Mouse (Mus musculus) lung, postnatal 0 days (tissue): Measurements from ENCODE around the gene Gm20547. TPM values are rescaled to one million over a fixed set of nuclear protein-coding genes. Genes with fewer than 3 reads are reported as not detected.

Experiments used
- ATAC-seq: fragments of 200-750 bp; cut with Nextera tagmentation; 2 replicates; pipeline ENCODE4 v1.8.0; 2017; ENCODE audit warnings: moderate library complexity
- DNase-seq: peaks from one replicate; pipeline ENCODE4 v3.0.0-alpha.2; 2016; ENCODE audit warnings: low spot score
- H3K27ac ChIP-seq: fragments of 300-500 bp; sonication (generic); 2 replicates; pipeline ENCODE4 v1.5.1; 2014; ENCODE audit warnings: antibody characterized with exemption, mild to moderate bottlenecking, low read length, mixed read lengths
- H3K27me3 ChIP-seq: fragments of 300-500 bp; sonication (generic); replicated peaks from 2 replicates; pipeline ENCODE4 v1.6.1; 2014; ENCODE audit warnings: low read length, mixed read lengths; ENCODE audit not compliant: insufficient read depth
- H3K36me3 ChIP-seq: fragments of 300-500 bp; sonication (generic); 2 replicates; pipeline ENCODE4 v1.6.1; 2014; ENCODE audit warnings: low read length, mixed read lengths; ENCODE audit not compliant: insufficient read depth
- H3K4me1 ChIP-seq: fragments of 300-500 bp; sonication (generic); 2 replicates; pipeline ENCODE4 v1.6.1; 2014; ENCODE audit warnings: antibody characterized with exemption, low read depth, low read length, mixed read lengths; ENCODE audit not compliant: insufficient read depth
- H3K4me2 ChIP-seq: fragments of 300-500 bp; sonication (generic); replicated peaks from 2 replicates; pipeline ENCODE4 v1.6.1; 2014; ENCODE audit warnings: low read depth, mild to moderate bottlenecking, low read length, moderate library complexity, mixed read lengths
- H3K4me3 ChIP-seq: fragments of 300-500 bp; sonication (generic); 2 replicates; pipeline ENCODE4 v1.5.1; 2014; ENCODE audit warnings: low read depth, low read length
- H3K9ac ChIP-seq: fragments of 300-500 bp; sonication (generic); replicated peaks from 2 replicates; pipeline ENCODE4 v1.6.1; 2014; ENCODE audit warnings: low read depth, mild to moderate bottlenecking
- H3K9me3 ChIP-seq: fragments of 300-500 bp; sonication (generic); 2 replicates; pipeline ENCODE4 v1.6.1; 2016; ENCODE audit warnings: low read length, mixed read lengths
- CTCF ChIP-seq: IDR thresholded peaks from 2 replicates; pipeline ENCODE4 v1.5.1; 2016; ENCODE audit warnings: antibody characterized with exemption, mild to moderate bottlenecking
- EP300 ChIP-seq: IDR thresholded peaks from 2 replicates; pipeline ENCODE4 v1.6.1; 2016; ENCODE audit warnings: antibody characterized with exemption, mild to moderate bottlenecking, control low read depth
- WGBS: fragments of 180-500 bp; shearing (Covaris S2); extraction: QIAGEN DNeasy Blood & Tissue Kit; methylation state at CpG from one replicate; pipeline ENCODE4 v1.1.7; 2014; 5-methylcytosine and 5-hydroxymethylcytosine counted together
- polyA plus RNA-seq: library from polyadenylated mRNA; unstranded; fragments of >200 nt; fragmentation: Nextera tagmentation; extraction: Ambion mirVana; gene quantifications from 2 replicates; pipeline ENCODE4 v1.2.1, GENCODE M21; 2015

Gm20547 gene
- polyA plus RNA-seq, 1 experiment from 2014 or later: not detected

- Histone ChIP-seq H3K27ac (no peak overlapping the region), H3K4me1 (peaks cover 3% of the 10 kb centered on the region; the same call in 1 of the 2 replicates), H3K9me3 (no peaks in the 10 kb centered on the region), H3K36me3 (no peaks in the 10 kb centered on the region), H3K9ac (no peak overlapping the region), H3K27me3 (no peaks in the 10 kb centered on the region), H3K4me3 (no peak overlapping the region), H3K4me2 (no peak overlapping the region)
- TF ChIP-seq EP300 (no peak), CTCF (no peak)
- ATAC-seq: no peak
- WGBS: 76% methylated on average over 12 of the region's 12 CpGs
- DNase-seq: no peak
These were observed 11.4 kb upstream of the Gm20547 start for GRCm38 (mm10) chr17:34893072-34893824.

- WGBS: 94% methylated on average over 2 of the region's 2 CpGs
- Histone ChIP-seq H3K9me3 (no peaks in the 10 kb centered on the region), H3K4me2 (no peak overlapping the region), H3K36me3 (no peaks in the 10 kb centered on the region), H3K9ac (no peak overlapping the region), H3K27me3 (no peaks in the 10 kb centered on the region), H3K27ac (no peak overlapping the region), H3K4me1 (peaks cover 3% of the 10 kb centered on the region; the same call in 1 of the 2 replicates), H3K4me3 (no peak overlapping the region)
- no peak for DNase-seq
- TF ChIP-seq CTCF (peak; percentile 35), EP300 (no peak)
- no peak for ATAC-seq
These were observed 9.5 kb upstream of the Gm20547 start for GRCm38 (mm10) chr17:34891377-34891776.

GRCm38 (mm10) chr17:34890074-34890743 is 8.4 kb upstream of the Gm20547 start:
- Histone ChIP-seq H3K9me3 (no peaks in the 10 kb centered on the region), H3K4me2 (no peak overlapping the region), H3K9ac (no peak overlapping the region), H3K27ac (no peak overlapping the region), H3K36me3 (no peaks in the 10 kb centered on the region), H3K4me3 (no peak overlapping the region), H3K4me1 (peaks cover 3% of the 10 kb centered on the region; the same call in 1 of the 2 replicates), H3K27me3 (no peaks in the 10 kb centered on the region)
- WGBS: 82% methylated on average over 12 of the region's 12 CpGs
- ATAC-seq (no peak), DNase-seq (no peak)
- TF ChIP-seq CTCF (no peak), EP300 (no peak)

GRCm38 (mm10) chr17:34887942-34888341 is 6.1 kb upstream of the Gm20547 start:
- no peak for TF ChIP-seq EP300
- TF ChIP-seq CTCF: no peak
- Histone ChIP-seq H3K36me3 (no peaks in the 10 kb centered on the region), H3K4me3 (no peak overlapping the region), H3K27ac (no peak overlapping the region), H3K9ac (no peak overlapping the region), H3K9me3 (no peaks in the 10 kb centered on the region), H3K27me3 (no peaks in the 10 kb centered on the region), H3K4me2 (no peak overlapping the region), H3K4me1 (no peaks in the 10 kb centered on the region)
- 80% methylated on average over 5 of the region's 5 CpGs for WGBS
- no peak for DNase-seq
- ATAC-seq: no peak

- no peak for DNase-seq
- WGBS: 69% methylated on average over 3 of the region's 3 CpGs
These were observed 3.8 kb upstream of the Gm20547 start for GRCm38 (mm10) chr17:34885615-34886014.

GRCm38 (mm10) chr17:34884704-34885103 is 2.9 kb upstream of the Gm20547 start:
- no peaks in the 10 kb centered on the region for H3K9me3 ChIP-seq
- WGBS: 86% methylated on average over 6 of the region's 6 CpGs
- H3K4me2 ChIP-seq: no peak overlapping the region
- no peak for TF ChIP-seq CTCF
- no peak for TF ChIP-seq EP300
- H3K9ac ChIP-seq: no peak overlapping the region
- no peaks in the 10 kb centered on the region for H3K4me1 ChIP-seq
- H3K27me3 ChIP-seq: no peaks in the 10 kb centered on the region
- H3K4me3 ChIP-seq: no peak overlapping the region
- H3K36me3 ChIP-seq: no peaks in the 10 kb centered on the region
- H3K27ac ChIP-seq: no peak overlapping the region
- DNase-seq (no peak), ATAC-seq (no peak)

More at GRCm38 (mm10) chr17:34885615-34886014, 3.8 kb upstream of the Gm20547 start:
- no peaks in the 10 kb centered on the region for H3K4me1 ChIP-seq
- H3K36me3 ChIP-seq: no peaks in the 10 kb centered on the region
- TF ChIP-seq CTCF: no peak
- no peak for TF ChIP-seq EP300
- H3K4me2 ChIP-seq: no peak overlapping the region
- H3K4me3 ChIP-seq: no peak overlapping the region
- H3K27me3 ChIP-seq: no peaks in the 10 kb centered on the region
- H3K27ac ChIP-seq: no peak overlapping the region
- no peak for ATAC-seq
- H3K9me3 ChIP-seq: no peaks in the 10 kb centered on the region
- H3K9ac ChIP-seq: no peak overlapping the region
